Mouse (Mus musculus): ENCODE results near the gene Slc16a1. TPM values are rescaled to one million over a fixed set of nuclear protein-coding genes. Genes with fewer than 3 reads are reported as not detected.

Gene Slc16a1
- polyA plus RNA-seq, 1 experiment from 2014 or later = 29.5 TPM

DNA sequence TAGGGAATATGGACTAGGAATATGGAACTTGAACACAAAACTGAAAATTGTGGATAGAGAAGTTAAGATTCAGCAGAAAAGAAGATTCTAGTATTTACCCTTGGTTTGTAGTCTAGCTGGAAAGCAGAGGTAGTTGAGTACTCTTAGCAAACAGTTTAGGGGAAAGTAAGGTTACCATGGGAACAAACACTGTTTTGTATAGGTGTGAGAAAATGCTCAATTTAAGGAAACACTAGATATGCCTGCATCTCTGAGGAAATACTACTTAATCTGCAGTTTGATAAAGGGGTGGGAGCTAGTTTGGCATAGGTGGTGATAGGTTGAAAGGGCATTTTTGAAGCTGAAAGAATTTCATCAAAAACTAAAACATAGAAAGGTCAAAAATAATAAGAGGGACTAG lies 2.4 kb downstream of the Slc16a1 start:
- H3K4me3 ChIP-seq = no peak overlapping the region
- no peaks in the 10 kb centered on the region for H3K36me3 ChIP-seq
- ATAC-seq (ENCODE audit: borderline replicate concordance, extremely low read depth, low FRiP score, low TSS enrichment) = no peak
- H3K9ac ChIP-seq = no peak overlapping the region
- peaks cover 5% of the 10 kb centered on the region; the same call in 1 of the 2 replicates for H3K4me1 ChIP-seq
- H3K27me3 ChIP-seq = no peaks in the 10 kb centered on the region
- H3K4me2 ChIP-seq = 0 out of 2 replicates have a peak overlapping the region, but pooled peaks have one; percentile 3
- no peak overlapping the region for H3K27ac ChIP-seq
- no peaks in the 10 kb centered on the region for H3K9me3 ChIP-seq

DNA sequence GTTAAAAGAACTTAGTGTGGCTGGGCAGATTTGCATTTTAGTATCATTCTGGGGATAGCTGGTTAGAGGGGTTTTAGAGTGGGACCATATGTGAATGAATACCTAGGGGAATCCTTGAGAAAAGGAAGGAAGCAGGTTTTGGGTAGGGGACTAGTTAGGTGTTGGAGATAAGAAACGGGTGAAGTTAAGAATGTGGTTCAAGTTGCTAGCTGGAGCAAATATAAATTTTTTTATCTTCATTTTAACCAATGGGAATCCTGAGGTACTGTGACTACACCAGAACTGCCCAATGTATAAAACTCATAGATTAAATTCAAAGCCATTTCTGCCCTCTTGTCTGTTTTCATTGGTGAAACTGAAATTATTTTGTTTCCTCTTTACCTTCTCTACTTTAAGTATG lies 2.8 kb downstream of the Slc16a1 start:
- H3K27ac ChIP-seq = no peak overlapping the region
- H3K9ac ChIP-seq = no peak overlapping the region

DNA sequence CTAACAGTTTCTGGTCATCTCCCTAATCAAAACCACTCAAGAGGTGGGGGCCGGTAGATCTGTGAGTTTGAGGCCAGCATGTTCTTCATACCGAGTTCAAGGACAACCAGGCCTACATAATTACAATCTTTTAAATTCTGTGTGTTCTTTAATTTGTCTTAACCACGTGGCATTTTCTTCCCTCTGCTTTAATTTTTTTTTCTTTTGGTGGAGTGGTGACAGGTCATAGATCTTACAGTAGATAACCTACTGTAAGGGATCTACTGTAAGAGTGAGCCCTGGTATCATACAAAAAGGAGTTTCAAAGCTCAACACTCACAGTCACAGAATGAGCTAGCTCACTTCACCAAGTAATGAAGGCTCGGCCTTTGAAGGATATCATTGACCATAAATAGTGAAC lies 4.6 kb downstream of the Slc16a1 start:
- no peak overlapping the region for H3K4me3 ChIP-seq
- no peak overlapping the region for H3K4me2 ChIP-seq
- H3K36me3 ChIP-seq = no peaks in the 10 kb centered on the region
- no peaks in the 10 kb centered on the region for H3K9me3 ChIP-seq
- no peak overlapping the region for H3K9ac ChIP-seq
- H3K27ac ChIP-seq = no peak overlapping the region
- peaks cover 8% of the 10 kb centered on the region; the same call in 1 of the 2 replicates for H3K4me1 ChIP-seq
- no peaks in the 10 kb centered on the region for H3K27me3 ChIP-seq
- no peak for ATAC-seq (ENCODE audit: borderline replicate concordance, extremely low read depth, low FRiP score, low TSS enrichment)
- 74% methylated on average over 4 of the region's 4 CpGs for WGBS

More for the DNA sequence above, 2.8 kb downstream of the Slc16a1 start:
- Histone ChIP-seq H3K4me1 (peaks cover 5% of the 10 kb centered on the region; the same call in 1 of the 2 replicates), H3K9me3 (no peaks in the 10 kb centered on the region), H3K4me2 (no peak overlapping the region), H3K36me3 (no peaks in the 10 kb centered on the region), H3K27me3 (no peaks in the 10 kb centered on the region), H3K4me3 (no peak overlapping the region)
- WGBS = 43% methylated on average over 1 of the region's 1 CpGs
- ATAC-seq (ENCODE audit: borderline replicate concordance, extremely low read depth, low FRiP score, low TSS enrichment) = no peak

DNA sequence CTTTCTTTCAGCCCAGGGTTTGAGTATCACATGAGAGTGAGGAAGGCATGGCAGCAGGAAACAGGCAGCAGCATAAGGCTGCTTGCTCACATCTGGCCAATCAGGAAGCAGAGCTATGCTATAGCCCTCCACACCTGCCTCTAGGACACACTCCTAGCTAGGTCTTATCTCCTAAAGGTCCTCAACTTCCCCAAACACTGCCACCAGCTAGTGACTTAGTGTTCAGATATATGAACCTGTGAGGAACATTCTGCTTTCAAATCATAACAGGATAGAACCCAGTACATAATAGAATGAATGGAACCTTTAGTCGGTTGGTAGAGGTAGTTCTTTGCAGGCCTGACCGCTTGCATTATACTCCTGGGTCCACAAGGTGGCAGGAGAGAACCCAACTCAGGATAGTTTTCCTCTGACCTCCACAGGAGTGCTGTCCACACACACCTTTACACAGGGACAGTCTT lies 5.4 kb downstream of the Slc16a1 start:
- Histone ChIP-seq H3K27ac (no peak overlapping the region), H3K9me3 (no peaks in the 10 kb centered on the region), H3K36me3 (no peaks in the 10 kb centered on the region), H3K9ac (no peak overlapping the region), H3K4me2 (no peak overlapping the region), H3K4me3 (no peak overlapping the region), H3K4me1 (peaks cover 8% of the 10 kb centered on the region; the same call in 1 of the 2 replicates), H3K27me3 (no peaks in the 10 kb centered on the region)
- WGBS = 5% methylated on average over 2 of the region's 2 CpGs
- no peak for ATAC-seq (ENCODE audit: borderline replicate concordance, extremely low read depth, low FRiP score, low TSS enrichment)

DNA sequence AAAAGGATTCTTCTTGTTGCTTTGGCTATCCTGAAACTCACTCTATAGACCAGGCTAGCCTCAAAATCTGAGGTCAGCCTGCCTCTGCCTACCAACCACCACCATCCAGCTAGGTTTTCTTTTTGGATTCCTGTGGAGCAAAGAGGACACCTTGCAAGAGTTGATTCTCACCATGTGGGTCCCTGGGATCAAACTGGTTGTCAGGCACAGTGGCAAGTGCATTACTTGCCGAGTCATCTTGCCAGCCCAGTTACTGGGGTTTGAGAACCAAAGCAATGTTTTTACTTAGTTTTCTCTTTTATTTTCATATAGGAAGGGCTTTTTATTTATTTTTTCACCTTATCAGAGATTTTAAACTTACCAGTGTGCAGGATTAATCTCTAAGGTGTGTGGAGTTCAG lies 5.9 kb downstream of the Slc16a1 start:
- Histone ChIP-seq H3K27ac (no peak overlapping the region), H3K9me3 (no peaks in the 10 kb centered on the region), H3K4me3 (no peak overlapping the region), H3K4me1 (peaks cover 11% of the 10 kb centered on the region), H3K27me3 (no peaks in the 10 kb centered on the region), H3K4me2 (no peak overlapping the region), H3K9ac (no peak overlapping the region), H3K36me3 (no peaks in the 10 kb centered on the region)
- WGBS = 80% methylated on average over 1 of the region's 1 CpGs
- ATAC-seq (ENCODE audit: borderline replicate concordance, extremely low read depth, low FRiP score, low TSS enrichment) = no peak

DNA sequence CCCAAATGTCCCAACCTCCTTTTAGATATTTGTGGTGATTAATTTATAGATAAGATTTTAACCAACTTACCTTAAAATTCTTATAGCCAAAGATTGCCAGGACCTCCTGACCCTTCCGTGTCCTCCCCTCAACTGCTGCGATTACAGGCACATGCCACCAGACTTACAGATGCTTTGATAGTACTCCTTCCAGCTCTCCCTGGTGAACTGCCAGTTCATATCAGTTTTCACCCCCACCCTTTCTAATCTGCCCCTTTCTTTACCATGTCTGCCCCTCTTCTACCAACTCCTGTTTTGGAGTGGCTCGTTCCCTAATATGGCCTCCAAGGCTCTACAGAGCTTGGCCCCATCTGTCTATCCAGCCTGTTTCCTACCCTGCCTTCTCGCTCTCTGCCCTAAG lies 15.8 kb downstream of the Slc16a1 start:
- Histone ChIP-seq H3K9ac (no peak overlapping the region), H3K4me3 (no peak overlapping the region), H3K4me2 (no peak overlapping the region), H3K27ac (no peak overlapping the region), H3K4me1 (peaks cover 3% of the 10 kb centered on the region; the same call in 1 of the 2 replicates), H3K36me3 (peaks cover 13% of the 10 kb centered on the region), H3K27me3 (no peaks in the 10 kb centered on the region), H3K9me3 (no peaks in the 10 kb centered on the region)
- ATAC-seq (ENCODE audit: borderline replicate concordance, extremely low read depth, low FRiP score, low TSS enrichment) = no peak
- 86% methylated on average over 4 of the region's 4 CpGs for WGBS

DNA sequence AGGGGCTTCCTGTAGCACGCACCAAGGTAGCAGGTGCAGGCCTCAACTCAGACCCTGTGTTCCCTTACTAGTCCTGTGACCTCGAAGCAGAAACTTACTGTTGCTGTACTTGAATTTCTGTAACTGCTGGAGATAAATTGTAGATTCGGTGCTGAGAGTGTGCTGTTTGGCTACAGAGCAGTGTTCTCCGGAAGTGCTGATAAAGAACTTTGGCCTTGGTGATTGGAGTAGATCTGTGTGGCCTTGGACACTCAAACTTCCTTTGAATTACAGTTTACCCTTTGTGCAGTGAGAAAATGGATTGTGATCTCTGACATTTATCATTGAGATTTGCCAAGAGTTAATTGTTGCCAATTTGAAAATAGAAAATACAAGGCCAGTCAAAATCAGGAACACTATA lies 16.5 kb downstream of the Slc16a1 start:
- ATAC-seq (ENCODE audit: borderline replicate concordance, extremely low read depth, low FRiP score, low TSS enrichment) = no peak
- H3K4me1 ChIP-seq = no peaks in the 10 kb centered on the region
- H3K9me3 ChIP-seq = no peaks in the 10 kb centered on the region
- H3K4me2 ChIP-seq = no peak overlapping the region
- WGBS = 74% methylated on average over 4 of the region's 4 CpGs
- H3K27ac ChIP-seq = no peak overlapping the region
- peaks cover 13% of the 10 kb centered on the region for H3K36me3 ChIP-seq
- no peak overlapping the region for H3K4me3 ChIP-seq
- H3K9ac ChIP-seq = no peak overlapping the region
- no peaks in the 10 kb centered on the region for H3K27me3 ChIP-seq

DNA sequence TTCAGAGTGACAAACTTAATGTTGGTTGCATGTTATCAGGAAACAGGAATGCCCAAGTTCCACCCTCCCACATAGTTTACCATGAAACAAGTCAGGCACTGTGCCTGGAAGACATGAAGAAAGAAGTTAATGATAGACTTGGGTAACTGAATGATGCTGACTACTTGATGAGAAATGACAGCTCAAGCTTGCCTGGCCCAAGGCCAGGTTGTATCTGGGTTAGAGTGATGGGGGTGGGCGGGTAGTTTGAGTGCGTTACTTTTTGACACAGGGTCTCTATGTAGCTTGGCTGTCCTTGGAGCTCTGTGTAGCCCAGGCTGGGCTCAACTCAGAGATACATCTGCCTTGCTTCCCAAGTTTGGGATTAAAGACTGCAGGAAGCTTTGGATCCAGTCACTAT lies 20.2 kb downstream of the Slc16a1 start:
- no peak overlapping the region for H3K27ac ChIP-seq
- ATAC-seq (ENCODE audit: borderline replicate concordance, extremely low read depth, low FRiP score, low TSS enrichment) = no peak
- H3K9ac ChIP-seq = no peak overlapping the region
- H3K9me3 ChIP-seq = no peaks in the 10 kb centered on the region
- no peak overlapping the region for H3K4me2 ChIP-seq
- no peaks in the 10 kb centered on the region for H3K27me3 ChIP-seq
- H3K4me1 ChIP-seq = peaks cover 8% of the 10 kb centered on the region
- no peaks in the 10 kb centered on the region; the same call in 1 of the 2 replicates for H3K36me3 ChIP-seq
- H3K4me3 ChIP-seq = no peak overlapping the region
- 77% methylated on average over 2 of the region's 2 CpGs for WGBS

DNA sequence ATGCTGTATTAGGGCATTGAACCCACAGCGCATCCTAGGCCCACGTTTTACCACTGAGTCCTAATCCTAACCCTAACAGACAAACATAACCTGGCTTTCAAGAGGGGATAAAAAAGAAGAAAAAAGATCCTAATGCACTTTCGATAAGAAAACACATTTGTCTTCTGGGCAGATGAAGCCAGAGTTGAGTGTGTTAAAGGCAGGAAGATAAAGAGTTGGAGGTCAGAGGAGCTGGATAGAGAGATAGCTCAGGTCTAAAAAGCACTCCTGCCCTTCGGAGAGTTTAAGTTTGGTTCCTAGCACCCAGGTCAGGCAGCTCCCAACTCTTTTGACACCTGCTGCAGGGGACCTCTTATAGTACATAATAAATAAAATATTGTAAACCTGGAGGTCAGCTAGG lies 21.3 kb downstream of the Slc16a1 start:
- Histone ChIP-seq H3K4me3 (no peak overlapping the region), H3K27me3 (no peaks in the 10 kb centered on the region), H3K4me2 (no peak overlapping the region), H3K36me3 (no peaks in the 10 kb centered on the region; the same call in 1 of the 2 replicates), H3K9me3 (no peaks in the 10 kb centered on the region), H3K9ac (no peak overlapping the region), H3K4me1 (peaks cover 8% of the 10 kb centered on the region), H3K27ac (no peak overlapping the region)
- WGBS = 50% methylated on average over 4 of the region's 4 CpGs
- ATAC-seq (ENCODE audit: borderline replicate concordance, extremely low read depth, low FRiP score, low TSS enrichment) = no peak

DNA sequence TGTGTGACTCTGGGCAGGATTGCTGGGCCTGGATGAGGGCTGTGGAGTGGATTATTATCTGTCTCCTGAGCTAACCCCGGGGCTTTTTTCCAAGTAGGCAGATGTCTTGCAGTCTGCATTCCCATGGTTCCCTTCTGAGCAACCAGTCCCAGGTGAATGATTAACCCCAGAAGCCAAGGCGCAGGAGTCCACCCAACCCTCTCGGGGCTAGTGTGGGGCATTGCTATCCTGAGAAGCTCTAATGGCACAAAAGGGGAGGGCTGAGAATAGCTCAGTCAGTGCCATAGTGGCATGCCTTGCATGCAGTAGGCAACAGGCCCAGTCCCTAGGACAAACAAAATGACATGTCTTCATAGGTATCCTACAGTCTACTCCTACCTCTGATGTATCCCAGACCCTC lies 22.1 kb downstream of the Slc16a1 start:
- Histone ChIP-seq H3K4me2 (no peak overlapping the region), H3K27me3 (no peaks in the 10 kb centered on the region), H3K27ac (no peak overlapping the region), H3K36me3 (no peaks in the 10 kb centered on the region; the same call in 1 of the 2 replicates), H3K9ac (no peak overlapping the region), H3K4me3 (no peak overlapping the region), H3K4me1 (peaks cover 8% of the 10 kb centered on the region), H3K9me3 (no peaks in the 10 kb centered on the region)
- 58% methylated on average over 3 of the region's 3 CpGs for WGBS
- ATAC-seq (ENCODE audit: borderline replicate concordance, extremely low read depth, low FRiP score, low TSS enrichment) = no peak

DNA sequence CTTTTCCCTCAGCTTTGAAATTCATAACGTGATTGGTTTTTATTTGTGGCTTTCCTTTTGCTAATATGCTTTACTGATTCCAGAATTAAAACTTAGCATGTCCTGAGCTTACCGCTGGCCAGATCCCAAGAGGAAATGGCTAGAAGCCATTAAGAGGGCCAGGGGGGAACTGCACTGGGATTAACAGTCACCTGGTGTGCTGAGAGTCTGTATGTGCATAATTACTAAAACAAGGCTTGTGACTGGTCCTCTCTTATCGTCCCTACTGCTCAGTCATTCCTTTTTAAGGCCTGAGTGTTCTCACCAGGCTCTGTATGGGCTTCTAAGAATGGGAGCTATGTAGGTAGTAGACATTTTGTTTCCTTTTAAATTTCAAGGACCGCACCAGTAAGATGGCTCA lies 23.5 kb downstream of the Slc16a1 start:
- Histone ChIP-seq H3K9ac (no peak overlapping the region), H3K27me3 (no peaks in the 10 kb centered on the region), H3K4me1 (peaks cover 9% of the 10 kb centered on the region), H3K36me3 (no peaks in the 10 kb centered on the region), H3K27ac (no peak overlapping the region), H3K9me3 (no peaks in the 10 kb centered on the region), H3K4me3 (no peak overlapping the region), H3K4me2 (no peak overlapping the region)
- 41% methylated on average over 4 of the region's 4 CpGs for WGBS
- no peak for ATAC-seq (ENCODE audit: borderline replicate concordance, extremely low read depth, low FRiP score, low TSS enrichment)

DNA sequence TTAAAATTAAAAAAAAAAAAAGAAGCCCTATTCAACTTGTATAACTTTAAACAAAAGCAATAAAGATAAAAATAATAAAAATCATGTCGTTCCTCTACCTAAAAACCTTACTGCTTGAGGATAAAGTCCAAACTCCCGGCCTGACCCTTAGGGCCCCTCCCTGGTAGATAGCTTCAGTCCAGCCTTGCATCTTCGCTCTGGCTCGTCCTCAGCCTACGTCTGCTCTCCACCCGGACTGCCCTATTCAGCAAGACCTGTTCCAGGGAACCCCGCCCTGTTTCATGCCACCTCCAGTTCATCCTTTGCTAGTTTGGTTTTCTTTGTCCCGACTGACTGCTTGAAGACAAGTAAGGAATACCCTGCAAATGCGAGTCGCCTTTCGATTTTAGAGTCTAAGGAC lies 24.5 kb downstream of the Slc16a1 start:
- WGBS = 72% methylated on average over 11 of the region's 11 CpGs
- H3K4me1 ChIP-seq = peaks cover 10% of the 10 kb centered on the region
- H3K27ac ChIP-seq = no peak overlapping the region
- no peak overlapping the region for H3K9ac ChIP-seq
- H3K36me3 ChIP-seq = no peaks in the 10 kb centered on the region
- no peaks in the 10 kb centered on the region for H3K9me3 ChIP-seq
- no peak for ATAC-seq (ENCODE audit: borderline replicate concordance, extremely low read depth, low FRiP score, low TSS enrichment)
- H3K4me2 ChIP-seq = no peak overlapping the region
- no peak overlapping the region for H3K4me3 ChIP-seq
- H3K27me3 ChIP-seq = no peaks in the 10 kb centered on the region

DNA sequence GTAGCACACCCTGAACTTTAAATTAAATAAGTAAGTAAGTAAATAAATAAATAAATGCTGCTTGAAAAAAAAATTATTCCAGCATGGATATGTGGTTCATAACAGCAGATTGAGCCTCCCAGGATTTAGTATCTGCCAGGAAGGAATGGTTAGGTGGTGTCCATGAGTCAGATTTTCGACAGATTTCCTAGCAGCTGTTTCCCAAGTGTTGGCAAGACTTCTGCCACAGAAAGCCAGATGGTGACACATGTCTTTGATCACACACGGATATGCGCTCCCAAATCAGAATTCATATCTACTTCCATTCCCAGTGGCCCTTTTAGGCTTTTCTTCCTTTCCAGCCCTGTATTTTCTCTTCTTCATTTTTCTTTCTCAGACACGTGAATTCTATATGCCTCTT lies 28.5 kb downstream of the Slc16a1 start:
- no peak overlapping the region for H3K27ac ChIP-seq
- 48% methylated on average over 4 of the region's 4 CpGs for WGBS
- no peaks in the 10 kb centered on the region for H3K36me3 ChIP-seq
- H3K4me1 ChIP-seq = peaks cover 18% of the 10 kb centered on the region
- H3K27me3 ChIP-seq = no peaks in the 10 kb centered on the region
- ATAC-seq (ENCODE audit: borderline replicate concordance, extremely low read depth, low FRiP score, low TSS enrichment) = no peak
- no peak overlapping the region for H3K9ac ChIP-seq
- H3K4me3 ChIP-seq = no peak overlapping the region
- H3K9me3 ChIP-seq = no peaks in the 10 kb centered on the region
- no peak overlapping the region for H3K4me2 ChIP-seq
